Mouse (Mus musculus) limb, embryonic 14.5 days (tissue): ENCODE data around the gene Tcf7l2. TPM values are rescaled to one million over a fixed set of nuclear protein-coding genes. Genes with fewer than 3 reads are reported as not detected.

Source experiments
- ATAC-seq: fragments of 200-750 bp; cut with Nextera tagmentation; 2 replicates; pipeline ENCODE4 v1.8.0; 2017; ENCODE audit warnings: low read depth, moderate number of reproducible peaks, moderate TSS enrichment; ENCODE audit not compliant: low FRiP score
- DNase-seq: peaks from one replicate; pipeline ENCODE4 v3.0.0-alpha.2; 2015; ENCODE audit warnings: low spot score
- H3K27ac ChIP-seq: fragments of 300-500 bp; sonication (generic); replicated peaks from 2 replicates; pipeline ENCODE4 v1.5.1; 2014; ENCODE audit warnings: low read depth, mild to moderate bottlenecking, low read length, moderate library complexity, mixed read lengths
- H3K27me3 ChIP-seq: fragments of 300-500 bp; sonication (generic); 2 replicates; pipeline ENCODE4 v1.6.1; 2014; ENCODE audit warnings: low read length, mixed read lengths; ENCODE audit not compliant: control insufficient read depth, insufficient read depth
- H3K36me3 ChIP-seq: fragments of 300-500 bp; sonication (generic); 2 replicates; pipeline ENCODE4 v1.6.1; 2014; ENCODE audit warnings: mild to moderate bottlenecking, low read length, moderate library complexity, mixed read lengths; ENCODE audit not compliant: control insufficient read depth, insufficient read depth
- H3K4me1 ChIP-seq: fragments of 300-500 bp; sonication (generic); 2 replicates; pipeline ENCODE4 v1.6.1; 2014; ENCODE audit warnings: antibody characterized with exemption, low read length, mixed read lengths; ENCODE audit not compliant: control insufficient read depth, insufficient read depth
- H3K4me2 ChIP-seq: fragments of 300-500 bp; sonication (generic); replicated peaks from 2 replicates; pipeline ENCODE4 v1.6.1; 2014; ENCODE audit warnings: low read depth, mild to moderate bottlenecking, low read length, moderate library complexity; ENCODE audit not compliant: severe bottlenecking
- H3K4me3 ChIP-seq: fragments of 300-500 bp; sonication (generic); replicated peaks from 2 replicates; pipeline ENCODE4 v1.5.1; 2014; ENCODE audit warnings: low read length
- H3K9ac ChIP-seq: fragments of 300-500 bp; sonication (generic); 2 replicates; pipeline ENCODE4 v1.6.1; 2014; ENCODE audit warnings: mild to moderate bottlenecking, low read depth, low read length, moderate library complexity; ENCODE audit not compliant: severe bottlenecking
- H3K9me3 ChIP-seq: fragments of 300-500 bp; sonication (generic); 2 replicates; pipeline ENCODE4 v1.6.1; 2016; ENCODE audit warnings: low read length; ENCODE audit not compliant: control insufficient read depth
- POLR2A ChIP-seq: fragments of 200-500 bp; IDR thresholded peaks from 2 replicates; pipeline ENCODE4 v1.8.0; 2012; ENCODE audit warnings: inconsistent platforms, mild to moderate bottlenecking, moderate library complexity, borderline replicate concordance; ENCODE audit not compliant: insufficient read depth, insufficient read length; ENCODE audit errors: extremely low read depth
- WGBS: fragments of 180-500 bp; shearing (Covaris S2); extraction: QIAGEN DNeasy Blood & Tissue Kit; methylation state at CpG from one replicate; pipeline ENCODE4 v1.1.7; 2014; 5-methylcytosine and 5-hydroxymethylcytosine counted together
- polyA plus RNA-seq, 2 experiments: library from polyadenylated mRNA; depleted of rRNA in 1 of 2; stranded (reverse) in 1 of 2; unstranded in 1 of 2; fragments of >200 nt; fragmentation: Nextera tagmentation in 1 of 2; extraction: Ambion mirVana in 1 of 2; gene quantifications; 2 replicates each; pipeline versions ENCODE4 v1.2.1 to v1.2.3; 2012 to 2014

Gene Tcf7l2
- polyA plus RNA-seq, 2 experiments, result 51.6 to 134 TPM

GRCm38 (mm10) chr19:55740753-55741438, 724 bp upstream of the Tcf7l2 start:
- 12% methylated on average over 10 of the region's 10 CpGs for WGBS
- ATAC-seq, result no peak
- Histone ChIP-seq H3K9me3 (no peaks in the 10 kb centered on the region), H3K27ac (peak overlapping the region; percentile 71), H3K9ac (peak overlapping the region; percentile 99), H3K27me3 (no peaks in the 10 kb centered on the region), H3K4me1 (peaks cover 8% of the 10 kb centered on the region; the same call in 1 of the 2 replicates), H3K36me3 (0 out of 2 replicates have a peak, but pooled peaks cover 3% of the 10 kb centered on the region), H3K4me2 (peak overlapping the region; percentile 95), H3K4me3 (peak overlapping the region; percentile 84)
- DNase-seq, result no peak
- no peak for TF ChIP-seq POLR2A

DNA sequence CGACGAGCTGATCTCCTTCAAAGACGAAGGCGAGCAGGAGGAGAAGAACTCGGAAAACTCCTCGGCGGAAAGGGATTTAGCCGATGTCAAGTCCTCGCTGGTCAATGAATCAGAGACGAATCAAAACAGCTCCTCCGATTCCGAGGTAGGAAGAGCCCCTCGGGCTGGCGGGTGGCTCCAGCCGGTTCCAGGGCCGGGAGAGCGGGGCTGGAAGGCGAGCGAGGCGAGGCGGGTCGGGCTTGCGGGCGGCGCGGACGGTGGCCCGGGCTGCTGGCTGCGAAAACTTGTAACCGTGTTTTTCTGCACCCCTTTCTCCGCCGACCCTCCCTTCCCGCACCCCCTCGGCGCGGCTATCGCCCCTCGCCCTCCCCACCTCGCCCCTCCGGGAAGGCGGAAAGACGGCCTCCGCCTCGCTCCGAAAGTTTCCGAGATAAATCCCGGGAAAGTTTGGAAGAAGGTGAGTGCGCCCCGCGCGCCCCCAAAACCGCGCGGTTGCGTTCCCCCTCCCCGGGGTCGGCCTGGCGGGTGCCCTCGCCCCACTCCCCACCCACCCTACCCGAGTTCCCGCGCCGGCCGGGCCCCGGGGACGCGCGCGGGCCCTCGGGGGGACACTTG, 873 bp downstream of the Tcf7l2 start:
- under 1% methylated on average over 53 of the region's 70 CpGs for WGBS
- TF ChIP-seq POLR2A, result 0 out of 2 replicates have a peak, but pooled peaks have one; percentile 30
- Histone ChIP-seq H3K4me1 (peaks cover 24% of the 10 kb centered on the region), H3K4me3 (peak overlapping the region; percentile 84), H3K36me3 (0 out of 2 replicates have a peak, but pooled peaks cover 3% of the 10 kb centered on the region), H3K27me3 (no peaks in the 10 kb centered on the region), H3K4me2 (peak overlapping the region; percentile 95), H3K9me3 (no peaks in the 10 kb centered on the region), H3K9ac (peak overlapping the region; percentile 99), H3K27ac (peak overlapping the region; percentile 99)
- no peak for ATAC-seq
- DNase-seq, result peak; percentile 44

- H3K9ac ChIP-seq, result peak overlapping the region; percentile 99
- peak overlapping the region; percentile 84 for H3K4me3 ChIP-seq
- H3K9me3 ChIP-seq, result no peaks in the 10 kb centered on the region
- H3K27me3 ChIP-seq, result no peaks in the 10 kb centered on the region
- 0% methylated on average over 16 of the region's 38 CpGs for WGBS
- ATAC-seq, result no peak
- H3K27ac ChIP-seq, result peak overlapping the region; percentile 99
- 0 out of 2 replicates have a peak, but pooled peaks cover 3% of the 10 kb centered on the region for H3K36me3 ChIP-seq
- peaks cover 30% of the 10 kb centered on the region for H3K4me1 ChIP-seq
- DNase-seq, result no peak
- peak overlapping the region; percentile 95 for H3K4me2 ChIP-seq
- TF ChIP-seq POLR2A, result 0 out of 2 replicates have a peak, but pooled peaks have one; percentile 8
Observed at GRCm38 (mm10) chr19:55743001-55743556, 1.5 kb downstream of the Tcf7l2 start.

DNA sequence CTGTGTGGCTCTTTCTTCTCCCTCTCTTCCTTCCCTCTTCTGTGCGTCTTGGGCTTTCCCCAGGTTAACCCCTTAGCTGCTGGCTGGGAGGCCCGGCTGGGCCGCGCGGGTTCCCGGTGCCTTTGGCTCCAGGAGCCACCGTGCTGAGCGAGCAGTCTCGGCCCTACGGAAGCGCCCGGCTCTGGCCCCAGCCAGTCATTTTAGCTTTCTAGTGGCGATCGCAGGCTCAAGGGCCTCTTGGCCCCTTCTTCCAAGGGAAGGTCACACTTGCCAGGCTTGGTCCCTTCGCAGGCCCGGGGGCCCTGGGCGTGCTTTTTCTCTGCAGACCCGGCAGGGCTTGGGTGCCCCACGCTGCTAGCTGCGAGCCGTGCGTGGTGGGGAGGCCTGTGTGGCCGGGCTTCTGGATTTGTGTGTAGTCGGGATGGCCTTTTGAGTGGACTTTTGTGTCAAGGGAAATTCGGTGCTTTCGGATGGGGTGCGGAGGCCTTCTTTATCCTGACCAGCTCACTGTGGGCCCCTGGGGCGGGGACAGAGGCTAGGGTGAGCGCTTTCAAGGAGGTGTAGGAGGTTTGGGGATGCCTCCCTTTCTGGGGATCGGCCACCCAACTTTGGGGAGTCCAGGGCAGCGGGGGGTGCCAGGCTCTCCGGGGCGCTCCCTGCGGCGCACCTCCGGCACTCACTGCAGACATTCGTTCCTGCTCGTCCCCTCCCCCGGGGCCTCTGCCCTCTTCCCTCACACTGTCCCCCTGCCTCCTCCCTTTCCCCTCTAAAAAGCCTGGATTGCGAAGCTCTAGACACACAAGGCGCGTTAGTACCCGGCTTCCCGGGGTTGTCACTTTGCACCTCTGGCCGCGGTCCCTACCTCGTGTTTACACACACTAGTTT, 2.2 kb downstream of the Tcf7l2 start:
- Histone ChIP-seq H3K27me3 (no peaks in the 10 kb centered on the region), H3K4me2 (peak overlapping the region; percentile 95), H3K27ac (peak overlapping the region; percentile 99), H3K4me1 (peaks cover 37% of the 10 kb centered on the region), H3K9ac (peak overlapping the region; percentile 99), H3K9me3 (no peaks in the 10 kb centered on the region), H3K4me3 (peak overlapping the region; percentile 84), H3K36me3 (0 out of 2 replicates have a peak, but pooled peaks cover 3% of the 10 kb centered on the region)
- DNase-seq, result peak; percentile 64
- ATAC-seq, result 0 out of 2 replicates have a peak, but pooled peaks have one; percentile 21
- no peak for TF ChIP-seq POLR2A
- under 1% methylated on average over 47 of the region's 47 CpGs for WGBS
